Mouse (Mus musculus) heart, embryonic 12.5 days (tissue): ENCODE measurements around the gene Btf3. TPM values are rescaled to one million over a fixed set of nuclear protein-coding genes. Genes with fewer than 3 reads are reported as not detected.

Experiments used
- ATAC-seq: fragments of 200-750 bp; cut with Nextera tagmentation; 2 replicates; pipeline ENCODE4 v1.8.0; 2017; ENCODE audit warnings: moderate TSS enrichment, moderate library complexity; ENCODE audit not compliant: insufficient number of reproducible peaks, low FRiP score
- H3K27ac ChIP-seq: fragments of 300-500 bp; sonication (generic); 2 replicates; pipeline ENCODE4 v1.5.1; 2016; ENCODE audit warnings: mild to moderate bottlenecking, moderate library complexity; ENCODE audit not compliant: poor library complexity, severe bottlenecking
- H3K27me3 ChIP-seq: fragments of 300-500 bp; sonication (generic); replicated peaks from 2 replicates; pipeline ENCODE4 v1.6.1; 2016; ENCODE audit warnings: mild to moderate bottlenecking, moderate library complexity
- H3K36me3 ChIP-seq: fragments of 300-500 bp; sonication (generic); 2 replicates; pipeline ENCODE4 v1.6.1; 2016; ENCODE audit warnings: mild to moderate bottlenecking, moderate library complexity
- H3K4me1 ChIP-seq: fragments of 300-500 bp; sonication (generic); replicated peaks from 2 replicates; pipeline ENCODE4 v1.6.1; 2016; ENCODE audit warnings: mild to moderate bottlenecking
- H3K4me2 ChIP-seq: fragments of 300-500 bp; sonication (generic); 2 replicates; pipeline ENCODE4 v1.6.1; 2016; ENCODE audit warnings: mild to moderate bottlenecking, moderate library complexity
- H3K4me3 ChIP-seq: fragments of 300-500 bp; sonication (generic); 2 replicates; pipeline ENCODE4 v1.5.1; 2016; ENCODE audit warnings: mild to moderate bottlenecking
- H3K9ac ChIP-seq: fragments of 300-500 bp; sonication (generic); 2 replicates; pipeline ENCODE4 v1.6.1; 2016; ENCODE audit warnings: mild to moderate bottlenecking, moderate library complexity
- H3K9me3 ChIP-seq: fragments of 300-500 bp; sonication (generic); replicated peaks from 2 replicates; pipeline ENCODE4 v1.6.1; 2016; ENCODE audit warnings: mild to moderate bottlenecking, moderate library complexity
- WGBS: fragments of 180-500 bp; shearing (Covaris S2); methylation state at CpG from one replicate; pipeline ENCODE4 v1.1.7; 2016; 5-methylcytosine and 5-hydroxymethylcytosine counted together
- polyA plus RNA-seq: library from polyadenylated mRNA; unstranded; fragments of >200 nt; fragmentation: Nextera tagmentation; extraction: Ambion mirVana; gene quantifications from 2 replicates; pipeline ENCODE4 v1.2.1, GENCODE M21; 2016

Gene Btf3
- polyA plus RNA-seq, 1 experiment from 2014 or later = 474 TPM

- WGBS = 88% methylated on average over 9 of the region's 9 CpGs
- Histone ChIP-seq H3K9me3 (no peaks in the 10 kb centered on the region), H3K4me3 (no peak overlapping the region), H3K4me1 (peaks cover 12% of the 10 kb centered on the region; the same call in 1 of the 2 replicates), H3K27me3 (no peaks in the 10 kb centered on the region), H3K4me2 (no peak overlapping the region), H3K27ac (no peak overlapping the region), H3K9ac (no peak overlapping the region), H3K36me3 (peaks cover 21% of the 10 kb centered on the region)
- no peak for ATAC-seq
Observed at GRCm38 (mm10) chr13:98305257-98305656, 11.5 kb downstream of the Btf3 start.

DNA sequence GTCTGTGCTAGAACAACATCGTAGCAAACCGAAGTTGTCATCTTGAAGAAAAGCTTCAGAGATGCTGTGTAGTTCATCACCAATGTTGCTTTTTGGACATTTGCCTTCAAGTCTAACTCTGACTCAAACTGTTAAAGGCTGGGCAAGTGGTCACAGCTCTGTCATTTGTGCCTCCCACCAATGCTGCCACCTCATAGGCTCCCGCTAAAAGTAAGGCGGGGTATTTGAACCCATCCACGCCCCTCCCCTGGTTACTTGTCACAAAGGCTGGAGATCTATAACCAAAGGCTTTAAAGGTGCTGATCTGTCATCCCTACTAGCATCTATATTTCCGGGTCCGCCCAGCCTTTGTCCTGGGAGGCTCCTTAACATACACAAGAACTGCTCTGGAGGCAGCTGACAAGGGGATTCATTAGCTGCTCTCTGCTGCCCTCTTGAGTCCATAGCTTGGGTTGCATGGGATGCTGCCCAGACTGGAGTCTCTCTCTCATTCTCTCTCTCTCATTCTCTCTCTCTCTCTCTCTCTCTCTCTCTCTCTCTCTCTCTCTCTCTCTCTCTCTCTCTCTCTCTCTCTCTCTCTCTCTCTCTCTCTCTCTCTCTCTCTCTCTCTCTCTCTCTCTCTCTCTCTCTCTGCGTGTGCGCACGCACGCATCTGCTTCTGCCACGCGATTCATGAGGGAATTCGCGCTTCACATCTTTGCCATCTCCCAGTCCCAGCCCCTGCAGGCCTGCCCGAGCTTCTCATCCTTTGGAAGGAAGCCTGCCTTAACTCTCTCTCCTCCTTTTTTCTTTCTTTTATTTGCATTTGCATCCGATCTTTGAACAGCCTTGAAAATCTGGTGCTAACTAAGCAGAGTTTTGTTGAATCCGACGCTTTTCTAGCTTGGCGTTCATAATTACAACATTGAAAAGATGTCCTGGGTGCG lies 17.7 kb downstream of the Btf3 start:
- peaks cover 6% of the 10 kb centered on the region; the same call in 1 of the 2 replicates for H3K9me3 ChIP-seq
- WGBS = 53% methylated on average over 21 of the region's 21 CpGs
- no peak overlapping the region for H3K27ac ChIP-seq
- H3K4me3 ChIP-seq = no peak overlapping the region
- H3K4me2 ChIP-seq = peak overlapping the region; percentile 56
- H3K36me3 ChIP-seq = no peaks in the 10 kb centered on the region
- no peaks in the 10 kb centered on the region for H3K27me3 ChIP-seq
- no peak overlapping the region for H3K9ac ChIP-seq
- no peaks in the 10 kb centered on the region for H3K4me1 ChIP-seq
- ATAC-seq = 0 out of 2 replicates have a peak, but pooled peaks have one; percentile 66

DNA sequence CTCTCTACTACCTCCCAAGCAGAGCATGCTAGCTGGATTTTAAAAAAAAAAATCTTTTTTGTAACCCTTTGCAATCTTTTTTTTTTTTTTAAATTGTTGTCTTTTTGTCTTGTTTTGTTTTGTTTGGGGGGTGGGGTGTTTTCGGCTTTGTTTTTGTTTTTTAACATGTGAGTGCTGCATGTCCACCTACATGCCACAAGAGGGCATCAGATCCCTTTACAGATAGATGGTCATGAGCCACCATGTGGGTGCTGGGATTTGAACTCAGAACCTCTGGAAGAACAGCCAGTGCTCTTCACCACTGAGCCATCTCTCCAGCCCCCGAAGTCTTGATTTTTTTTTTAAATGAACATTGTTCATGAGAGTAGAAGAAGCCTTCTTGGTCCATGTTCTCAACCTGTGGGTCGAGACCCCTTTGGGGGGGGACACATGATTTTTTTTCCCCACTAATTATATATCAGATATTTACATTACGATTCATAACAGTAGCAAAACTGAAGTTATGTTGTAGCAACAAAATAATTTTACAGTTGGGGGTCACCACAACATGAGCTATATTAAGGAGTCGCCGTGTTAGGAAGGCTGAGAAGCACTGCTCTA lies 18.8 kb downstream of the Btf3 start:
- WGBS = 83% methylated on average over 6 of the region's 6 CpGs

GRCm38 (mm10) chr13:98296072-98296471 lies 20.7 kb downstream of the Btf3 start:
- Histone ChIP-seq H3K27ac (no peak overlapping the region), H3K4me3 (no peak overlapping the region), H3K36me3 (no peaks in the 10 kb centered on the region), H3K4me1 (peaks cover 5% of the 10 kb centered on the region; the same call in 1 of the 2 replicates), H3K4me2 (no peak overlapping the region), H3K9ac (no peak overlapping the region), H3K27me3 (no peaks in the 10 kb centered on the region), H3K9me3 (peaks cover 6% of the 10 kb centered on the region; the same call in 1 of the 2 replicates)
- ATAC-seq = no peak
- WGBS = 44% methylated on average over 5 of the region's 5 CpGs

More for the DNA sequence above, 18.8 kb downstream of the Btf3 start:
- ATAC-seq = no peak
- H3K9me3 ChIP-seq = peaks cover 6% of the 10 kb centered on the region; the same call in 1 of the 2 replicates
- H3K4me3 ChIP-seq = no peak overlapping the region
- no peak overlapping the region for H3K27ac ChIP-seq
- no peaks in the 10 kb centered on the region for H3K36me3 ChIP-seq
- H3K4me2 ChIP-seq = no peak overlapping the region
- no peak overlapping the region for H3K9ac ChIP-seq
- no peaks in the 10 kb centered on the region for H3K27me3 ChIP-seq
- H3K4me1 ChIP-seq = peaks cover 5% of the 10 kb centered on the region; the same call in 1 of the 2 replicates

DNA sequence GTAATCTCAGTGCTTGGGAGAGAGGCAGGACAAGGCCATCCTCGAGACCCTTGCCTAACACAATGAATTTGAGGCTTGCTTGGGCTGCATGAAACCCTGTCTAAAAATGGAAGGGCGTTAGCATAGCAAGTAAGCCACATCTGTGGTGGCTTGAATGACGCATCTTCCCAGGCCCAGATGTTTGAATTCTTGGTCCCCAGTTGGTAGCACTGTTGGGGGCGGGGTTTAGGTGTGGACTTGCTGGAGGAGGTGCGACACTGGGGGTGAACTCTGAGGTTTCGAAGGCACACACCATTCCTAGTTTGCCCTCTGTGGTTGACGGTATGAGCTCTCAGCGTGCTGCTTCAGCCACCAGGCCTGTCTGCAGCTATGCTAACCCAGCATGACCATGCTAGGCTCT lies 25.1 kb downstream of the Btf3 start:
- peaks cover 5% of the 10 kb centered on the region; the same call in 1 of the 2 replicates for H3K4me1 ChIP-seq
- no peaks in the 10 kb centered on the region for H3K36me3 ChIP-seq
- no peak overlapping the region for H3K4me3 ChIP-seq
- WGBS = 76% methylated on average over 8 of the region's 8 CpGs
- no peak for ATAC-seq
- peaks cover 6% of the 10 kb centered on the region; the same call in 1 of the 2 replicates for H3K9me3 ChIP-seq
- no peak overlapping the region for H3K9ac ChIP-seq
- H3K27me3 ChIP-seq = no peaks in the 10 kb centered on the region
- H3K27ac ChIP-seq = no peak overlapping the region
- no peak overlapping the region for H3K4me2 ChIP-seq

DNA sequence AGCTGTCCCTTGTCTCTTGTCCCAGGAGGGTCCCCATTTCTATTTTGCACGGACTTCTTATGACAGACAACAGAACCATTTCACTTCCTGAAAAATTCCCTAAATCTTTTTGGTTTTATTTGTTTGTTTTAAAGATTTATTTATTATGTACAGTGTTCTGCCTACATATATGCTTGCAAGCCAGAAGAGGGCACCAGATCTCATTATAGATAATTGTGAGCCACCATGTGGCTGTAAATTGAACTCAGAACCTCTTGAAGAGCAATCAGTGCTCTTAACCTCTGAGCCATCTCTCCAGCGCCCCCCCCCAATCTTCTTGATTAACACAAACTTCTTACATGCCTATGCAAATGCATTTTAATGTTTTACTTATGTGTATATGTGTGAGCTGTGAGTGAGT lies 26.1 kb downstream of the Btf3 start:
- Histone ChIP-seq H3K36me3 (no peaks in the 10 kb centered on the region), H3K4me3 (no peak overlapping the region), H3K4me1 (peaks cover 5% of the 10 kb centered on the region; the same call in 1 of the 2 replicates), H3K27ac (no peak overlapping the region), H3K27me3 (no peaks in the 10 kb centered on the region), H3K9ac (no peak overlapping the region), H3K9me3 (peaks cover 6% of the 10 kb centered on the region; the same call in 1 of the 2 replicates), H3K4me2 (no peak overlapping the region)
- no peak for ATAC-seq
- 43% methylated on average over 2 of the region's 2 CpGs for WGBS

- Histone ChIP-seq H3K4me3 (no peak overlapping the region), H3K27ac (no peak overlapping the region), H3K4me1 (no peaks in the 10 kb centered on the region), H3K27me3 (no peaks in the 10 kb centered on the region), H3K9ac (no peak overlapping the region), H3K9me3 (no peaks in the 10 kb centered on the region), H3K4me2 (no peak overlapping the region), H3K36me3 (no peaks in the 10 kb centered on the region)
- WGBS = 71% methylated on average over 12 of the region's 12 CpGs
- no peak for ATAC-seq
Observed at GRCm38 (mm10) chr13:98280990-98281650, 35.7 kb downstream of the Btf3 start.

GRCm38 (mm10) chr13:98279686-98280085 lies 37.1 kb downstream of the Btf3 start, which contains the start of gene Gm21976:
TSS of gene Gm21976 (plus strand) at chr13:98279887.
- Histone ChIP-seq H3K27me3 (no peaks in the 10 kb centered on the region), H3K4me3 (no peak within 1 kb of the TSS), H3K4me1 (peaks cover 9% of the 10 kb centered on the region; the same call in 1 of the 2 replicates), H3K27ac (no peak within 1 kb of the TSS), H3K36me3 (peaks cover 5% of the 10 kb centered on the region; the same call in 1 of the 2 replicates), H3K9ac (no peak within 1 kb of the TSS), H3K4me2 (no peak within 1 kb of the TSS), H3K9me3 (no peaks in the 10 kb centered on the region)
- WGBS = 79% methylated on average over 5 of the region's 5 CpGs
- no peak for ATAC-seq

GRCm38 (mm10) chr13:98277501-98277900 lies 39.3 kb downstream of the Btf3 start:
- Histone ChIP-seq H3K4me1 (peaks cover 9% of the 10 kb centered on the region; the same call in 1 of the 2 replicates), H3K27ac (no peak overlapping the region), H3K4me2 (no peak overlapping the region), H3K27me3 (no peaks in the 10 kb centered on the region), H3K36me3 (peaks cover 22% of the 10 kb centered on the region), H3K9me3 (no peaks in the 10 kb centered on the region), H3K9ac (no peak overlapping the region), H3K4me3 (no peak overlapping the region)
- 77% methylated on average over 2 of the region's 2 CpGs for WGBS
- ATAC-seq = no peak

- Histone ChIP-seq H3K27me3 (no peaks in the 10 kb centered on the region), H3K4me2 (no peak overlapping the region), H3K27ac (no peak overlapping the region)
Observed at GRCm38 (mm10) chr13:98276253-98276652, 40.6 kb downstream of the Btf3 start.

More at GRCm38 (mm10) chr13:98276253-98276652, 40.6 kb downstream of the Btf3 start:
- Histone ChIP-seq H3K9ac (no peak overlapping the region), H3K36me3 (peaks cover 33% of the 10 kb centered on the region), H3K9me3 (no peaks in the 10 kb centered on the region), H3K4me1 (peaks cover 9% of the 10 kb centered on the region; the same call in 1 of the 2 replicates), H3K4me3 (no peak overlapping the region)
- WGBS = 84% methylated on average over 7 of the region's 7 CpGs
- ATAC-seq = no peak
